Mouse (Mus musculus): ENCODE measurements around the gene Sbno2. TPM values are rescaled to one million over a fixed set of nuclear protein-coding genes. Genes with fewer than 3 reads are reported as not detected.

Gene Sbno2
- total and polyA plus RNA-seq, 3 experiments: 9.7 to 24.2 (median 22.6) TPM

GRCm38 (mm10) chr10:80035148-80035547, 70.2 kb downstream of the Sbno2 start:
- no peak overlapping the region for H3K4me3 ChIP-seq (replicated peaks in 1 of 3; ENCODE audit: low read depth in 2 of 3, low read length in 2 of 3, poor library complexity in 1 of 3)
- peaks cover 49 to 67% of the 10 kb centered on the region in 2 experiments for H3K36me3 ChIP-seq (replicated peaks in 1 of 2; ENCODE audit: control insufficient read depth in 1 of 2, insufficient read depth in 1 of 2, low read length in 1 of 2)
- H3K79me2 ChIP-seq (replicated peaks; ENCODE audit: control insufficient read depth, extremely low read depth, insufficient read depth, poor library complexity, severe bottlenecking): peaks cover 20% of the 10 kb centered on the region
- DNase-seq (ENCODE audit: extremely low read depth): no peak
- dilution Hi-C loops (cut with MboI; ENCODE audit: extremely low pct_ligation_motif_present, extremely low pct_unique_long_range_greater_than_20kb, low sequenced_read_pairs) (no loop called here), in situ Hi-C loops (cut with MboI; ENCODE audit: low pct_ligation_motif_present, low pct_unique_long_range_greater_than_20kb, low sequenced_read_pairs) (no loop called here)
- H3K4me1 ChIP-seq (ENCODE audit: control insufficient read depth in 1 of 2, insufficient read depth in 2 of 2): peaks cover 35 to 71% of the 10 kb centered on the region in 2 experiments
- H3K9ac ChIP-seq (ENCODE audit: insufficient read depth, low read depth): 0 out of 2 replicates have a peak overlapping the region, but pooled peaks have one; percentile 12
- H3K27ac ChIP-seq (ENCODE audit: insufficient read depth, low read depth): peak overlapping the region; percentile 43
- H3K4me2 ChIP-seq (ENCODE audit: insufficient read depth, low read depth, poor library complexity, severe bottlenecking): no peak overlapping the region
- TF ChIP-seq CHD1 (IDR thresholded peaks at IDR 0.05; ENCODE audit: low read depth, low read length): no peak
- no peak for TF ChIP-seq PAX5 (IDR thresholded peaks at IDR 0.05; ENCODE audit: low read length)
- TF ChIP-seq POLR2A (IDR thresholded peaks at IDR 0.05; ENCODE audit: low read depth, low read length): no peak
- no peak for TF ChIP-seq BHLHE40 (IDR thresholded peaks at IDR 0.05; ENCODE audit: low read depth, low read length)
- no peak for TF ChIP-seq ETS1 (conservative IDR thresholded peaks at IDR 0.05; ENCODE audit: low read depth, low read length)
- no peak for TF ChIP-seq GABPA (IDR thresholded peaks at IDR 0.05; ENCODE audit: insufficient replicate concordance, low read depth, low read length)
- TF ChIP-seq KAT2A (IDR thresholded peaks at IDR 0.05; ENCODE audit: insufficient replicate concordance, low read length): no peak
- TF ChIP-seq RAD21 (IDR thresholded peaks at IDR 0.05; ENCODE audit: low read depth, low read length): no peak
- no peak for TF ChIP-seq MEF2A (IDR thresholded peaks at IDR 0.05; ENCODE audit: borderline replicate concordance, low read depth, low read length)
- TF ChIP-seq ZMIZ1 (IDR thresholded peaks at IDR 0.05; ENCODE audit: low read depth, low read length): no peak
- TF ChIP-seq TCF12 (IDR thresholded peaks at IDR 0.05; ENCODE audit: low read depth, low read length): no peak
- no peak for TF ChIP-seq UBTF (IDR thresholded peaks at IDR 0.05; ENCODE audit: low read depth, low read length)
- no peak for TF ChIP-seq ZC3H11A (IDR thresholded peaks at IDR 0.05; ENCODE audit: low read depth, low read length)
- TF ChIP-seq NRF1 (IDR thresholded peaks at IDR 0.05; ENCODE audit: low read depth, low read length): no peak
- H3K27me3 ChIP-seq (replicated peaks): no peaks in the 10 kb centered on the region
- no peaks in the 10 kb centered on the region for H3K9me3 ChIP-seq (replicated peaks; ENCODE audit: low read length)

- Histone ChIP-seq H3K36me3 (replicated peaks in 1 of 2; ENCODE audit: control insufficient read depth in 1 of 2, insufficient read depth in 1 of 2, low read length in 1 of 2) (peaks cover 60 to 78% of the 10 kb centered on the region in 2 experiments), H3K4me3 (replicated peaks in 1 of 3; ENCODE audit: low read depth in 2 of 3, low read length in 2 of 3, poor library complexity in 1 of 3) (no peak overlapping the region), H3K4me1 (ENCODE audit: control insufficient read depth in 1 of 2, insufficient read depth in 2 of 2) (peaks cover 35 to 71% of the 10 kb centered on the region in 2 experiments), H3K9me3 (replicated peaks; ENCODE audit: low read length) (no peaks in the 10 kb centered on the region), H3K9ac (ENCODE audit: insufficient read depth, low read depth) (peak overlapping the region; percentile 54), H3K27ac (ENCODE audit: insufficient read depth, low read depth) (peak overlapping the region; percentile 99), H3K27me3 (replicated peaks) (no peaks in the 10 kb centered on the region), H3K4me2 (ENCODE audit: insufficient read depth, low read depth, poor library complexity, severe bottlenecking) (peak overlapping the region; percentile 86), H3K79me2 (replicated peaks; ENCODE audit: control insufficient read depth, extremely low read depth, insufficient read depth, poor library complexity, severe bottlenecking) (peaks cover 13% of the 10 kb centered on the region)
- DNase-seq (ENCODE audit: extremely low read depth): no peak
- TF ChIP-seq HCFC1 (IDR thresholded peaks at IDR 0.05; ENCODE audit: low read depth, low read length) (no peak), MEF2A (IDR thresholded peaks at IDR 0.05; ENCODE audit: borderline replicate concordance, low read depth, low read length) (0 out of 2 replicates have a peak, but pooled peaks have one; percentile 16), SIN3A (IDR thresholded peaks at IDR 0.05; ENCODE audit: low read length) (no peak; the same call in 1 of the 2 replicates), BHLHE40 (IDR thresholded peaks at IDR 0.05; ENCODE audit: low read depth, low read length) (peak; percentile 41; the same call in 1 of the 2 replicates), MYC (IDR thresholded peaks at IDR 0.05; ENCODE audit: low read depth, low read length) (no peak), TCF12 (IDR thresholded peaks at IDR 0.05; ENCODE audit: low read depth, low read length) (0 out of 2 replicates have a peak, but pooled peaks have one; percentile 11), RAD21 (IDR thresholded peaks at IDR 0.05; ENCODE audit: low read depth, low read length) (peak; percentile 70), IRF4 (IDR thresholded peaks at IDR 0.05; ENCODE audit: low read depth, low read length) (peak; percentile 54; the same call in 1 of the 2 replicates), SMC3 (IDR thresholded peaks at IDR 0.05; ENCODE audit: low read depth, low read length) (peak; percentile 61), POLR2A (IDR thresholded peaks at IDR 0.05; ENCODE audit: low read depth, low read length) (0 out of 2 replicates have a peak, but pooled peaks have one; percentile 3), CTCF (conservative IDR thresholded peaks at IDR 0.05 in 1 of 2, IDR thresholded peaks at IDR 0.05 in 1 of 2; ENCODE audit: low read depth in 2 of 2, low read length in 2 of 2) (peak in 1 of 2 experiments; percentile 77; a peak in 2 of 4 replicates)
- dilution Hi-C loops (cut with MboI; ENCODE audit: extremely low pct_ligation_motif_present, extremely low pct_unique_long_range_greater_than_20kb, low sequenced_read_pairs): no loop called here
- in situ Hi-C loops (cut with MboI; ENCODE audit: low pct_ligation_motif_present, low pct_unique_long_range_greater_than_20kb, low sequenced_read_pairs): no loop called here
These were observed 71.6 kb downstream of the Sbno2 start for GRCm38 (mm10) chr10:80033511-80034391.

All from CH12.LX (cell line).